Mouse (Mus musculus): ENCODE measurements around the gene Ifit3b. TPM values are rescaled to one million over a fixed set of nuclear protein-coding genes. Genes with fewer than 3 reads are reported as not detected.
"Not testable (repeated sequence)": the region's sequence is repeated elsewhere in the genome, so short reads cannot be mapped to it uniquely, and the experiment has no call there.

Gene Ifit3b
- polyA plus RNA-seq, 1 experiment from 2014 or later: 0.54 TPM

- no peak overlapping the region for H3K4me2 ChIP-seq (ENCODE audit: low read length)
- H3K4me3 ChIP-seq (ENCODE audit: control insufficient read depth in 1 of 2, insufficient read depth in 1 of 2, low read depth in 1 of 2, low read length in 2 of 2): no peak overlapping the region
- H3K27ac ChIP-seq (replicated peaks in 1 of 2; ENCODE audit: control insufficient read depth in 1 of 2, insufficient read depth in 1 of 2, low read depth in 2 of 2, low read length in 2 of 2): no peak overlapping the region
- no peaks in the 10 kb centered on the region for H3K27me3 ChIP-seq (ENCODE audit: control insufficient read depth, insufficient read depth, low read length)
- no peaks in the 10 kb centered on the region for H3K9me3 ChIP-seq (ENCODE audit: control insufficient read depth, low read length)
- H3K36me3 ChIP-seq (ENCODE audit: control insufficient read depth, insufficient read depth, low read length): peaks cover 16% of the 10 kb centered on the region
- ATAC-seq (ENCODE audit: insufficient number of reproducible peaks, insufficient read depth, low FRiP score, low read depth): no peak
- 56% methylated on average over 1 of the region's 1 CpGs for WGBS
- H3K9ac ChIP-seq (ENCODE audit: low read length): no peak overlapping the region
- no peaks in the 10 kb centered on the region for H3K4me1 ChIP-seq (ENCODE audit: control insufficient read depth in 2 of 2, insufficient read depth in 2 of 2, low read length in 2 of 2)
These were observed 30.6 kb upstream of the Ifit3b start for GRCm38 (mm10) chr19:34577121-34577520.

- not testable (repeated sequence) for H3K36me3 ChIP-seq (ENCODE audit: control insufficient read depth, insufficient read depth, low read length); ATAC-seq (ENCODE audit: insufficient number of reproducible peaks, insufficient read depth, low FRiP score, low read depth); H3K27me3 ChIP-seq (ENCODE audit: control insufficient read depth, insufficient read depth, low read length); H3K4me2 ChIP-seq (ENCODE audit: low read length); H3K9me3 ChIP-seq (ENCODE audit: control insufficient read depth, low read length); H3K27ac ChIP-seq (replicated peaks in 1 of 2; ENCODE audit: control insufficient read depth in 1 of 2, insufficient read depth in 1 of 2, low read depth in 2 of 2, low read length in 2 of 2); H3K4me1 ChIP-seq (ENCODE audit: control insufficient read depth in 2 of 2, insufficient read depth in 2 of 2, low read length in 2 of 2); H3K4me3 ChIP-seq (ENCODE audit: control insufficient read depth in 1 of 2, insufficient read depth in 1 of 2, low read depth in 1 of 2, low read length in 2 of 2); H3K9ac ChIP-seq (ENCODE audit: low read length)
- 71% methylated on average over 2 of the region's 2 CpGs for WGBS
These were observed 25.1 kb upstream of the Ifit3b start for GRCm38 (mm10) chr19:34582696-34583095.

- H3K27me3 ChIP-seq (ENCODE audit: control insufficient read depth, insufficient read depth, low read length); H3K9me3 ChIP-seq (ENCODE audit: control insufficient read depth, low read length); H3K4me1 ChIP-seq (ENCODE audit: control insufficient read depth in 2 of 2, insufficient read depth in 2 of 2, low read length in 2 of 2); H3K27ac ChIP-seq (replicated peaks in 1 of 2; ENCODE audit: control insufficient read depth in 1 of 2, insufficient read depth in 1 of 2, low read depth in 2 of 2, low read length in 2 of 2); H3K9ac ChIP-seq (ENCODE audit: low read length); H3K36me3 ChIP-seq (ENCODE audit: control insufficient read depth, insufficient read depth, low read length); H3K4me3 ChIP-seq (ENCODE audit: control insufficient read depth in 1 of 2, insufficient read depth in 1 of 2, low read depth in 1 of 2, low read length in 2 of 2); H3K4me2 ChIP-seq (ENCODE audit: low read length); ATAC-seq (ENCODE audit: insufficient number of reproducible peaks, insufficient read depth, low FRiP score, low read depth): not testable (repeated sequence)
- WGBS: 30% methylated on average over 2 of the region's 2 CpGs
These were observed 24.5 kb upstream of the Ifit3b start, which contains the start of gene Ifit3 for GRCm38 (mm10) chr19:34583126-34583766. Ifit3 (plus strand) TSS chr19:34583531.

GRCm38 (mm10) chr19:34585740-34586458 is 21.9 kb upstream of the Ifit3b start:
- H3K4me1 ChIP-seq (ENCODE audit: control insufficient read depth in 2 of 2, insufficient read depth in 2 of 2, low read length in 2 of 2); H3K27ac ChIP-seq (replicated peaks in 1 of 2; ENCODE audit: control insufficient read depth in 1 of 2, insufficient read depth in 1 of 2, low read depth in 2 of 2, low read length in 2 of 2); H3K9me3 ChIP-seq (ENCODE audit: control insufficient read depth, low read length); H3K4me2 ChIP-seq (ENCODE audit: low read length); ATAC-seq (ENCODE audit: insufficient number of reproducible peaks, insufficient read depth, low FRiP score, low read depth); H3K27me3 ChIP-seq (ENCODE audit: control insufficient read depth, insufficient read depth, low read length); H3K36me3 ChIP-seq (ENCODE audit: control insufficient read depth, insufficient read depth, low read length); H3K4me3 ChIP-seq (ENCODE audit: control insufficient read depth in 1 of 2, insufficient read depth in 1 of 2, low read depth in 1 of 2, low read length in 2 of 2); H3K9ac ChIP-seq (ENCODE audit: low read length): not testable (repeated sequence)
- 70% methylated on average over 5 of the region's 5 CpGs for WGBS

GRCm38 (mm10) chr19:34587898-34588692 is 19.7 kb upstream of the Ifit3b start:
- not testable (repeated sequence) for H3K4me2 ChIP-seq (ENCODE audit: low read length); H3K27me3 ChIP-seq (ENCODE audit: control insufficient read depth, insufficient read depth, low read length); H3K4me3 ChIP-seq (ENCODE audit: control insufficient read depth in 1 of 2, insufficient read depth in 1 of 2, low read depth in 1 of 2, low read length in 2 of 2); H3K36me3 ChIP-seq (ENCODE audit: control insufficient read depth, insufficient read depth, low read length); H3K9me3 ChIP-seq (ENCODE audit: control insufficient read depth, low read length); ATAC-seq (ENCODE audit: insufficient number of reproducible peaks, insufficient read depth, low FRiP score, low read depth); H3K27ac ChIP-seq (replicated peaks in 1 of 2; ENCODE audit: control insufficient read depth in 1 of 2, insufficient read depth in 1 of 2, low read depth in 2 of 2, low read length in 2 of 2); H3K9ac ChIP-seq (ENCODE audit: low read length); H3K4me1 ChIP-seq (ENCODE audit: control insufficient read depth in 2 of 2, insufficient read depth in 2 of 2, low read length in 2 of 2)
- WGBS: 66% methylated on average over 6 of the region's 12 CpGs

GRCm38 (mm10) chr19:34588959-34589358 is 18.8 kb upstream of the Ifit3b start:
- no peak overlapping the region for H3K4me3 ChIP-seq (ENCODE audit: control insufficient read depth in 1 of 2, insufficient read depth in 1 of 2, low read depth in 1 of 2, low read length in 2 of 2)
- no peaks in the 10 kb centered on the region for H3K36me3 ChIP-seq (ENCODE audit: control insufficient read depth, insufficient read depth, low read length)
- H3K27ac ChIP-seq (replicated peaks in 1 of 2; ENCODE audit: control insufficient read depth in 1 of 2, insufficient read depth in 1 of 2, low read depth in 2 of 2, low read length in 2 of 2): no peak overlapping the region
- H3K9ac ChIP-seq (ENCODE audit: low read length): no peak overlapping the region
- H3K9me3 ChIP-seq (ENCODE audit: control insufficient read depth, low read length): no peaks in the 10 kb centered on the region
- ATAC-seq (ENCODE audit: insufficient number of reproducible peaks, insufficient read depth, low FRiP score, low read depth): no peak
- H3K4me2 ChIP-seq (ENCODE audit: low read length): no peak overlapping the region
- H3K4me1 ChIP-seq (ENCODE audit: control insufficient read depth in 2 of 2, insufficient read depth in 2 of 2, low read length in 2 of 2): peaks cover 0 to 3% of the 10 kb centered on the region in 2 experiments; a peak in 2 of 4 replicates
- H3K27me3 ChIP-seq (ENCODE audit: control insufficient read depth, insufficient read depth, low read length): no peaks in the 10 kb centered on the region

- ATAC-seq (ENCODE audit: insufficient number of reproducible peaks, insufficient read depth, low FRiP score, low read depth): no peak
These were observed 14.3 kb upstream of the Ifit3b start for GRCm38 (mm10) chr19:34593456-34593855.

More at GRCm38 (mm10) chr19:34593456-34593855, 14.3 kb upstream of the Ifit3b start:
- Histone ChIP-seq H3K9ac (ENCODE audit: low read length) (no peak overlapping the region), H3K9me3 (ENCODE audit: control insufficient read depth, low read length) (no peaks in the 10 kb centered on the region), H3K36me3 (ENCODE audit: control insufficient read depth, insufficient read depth, low read length) (no peaks in the 10 kb centered on the region), H3K4me3 (ENCODE audit: control insufficient read depth in 1 of 2, insufficient read depth in 1 of 2, low read depth in 1 of 2, low read length in 2 of 2) (no peak overlapping the region), H3K27ac (replicated peaks in 1 of 2; ENCODE audit: control insufficient read depth in 1 of 2, insufficient read depth in 1 of 2, low read depth in 2 of 2, low read length in 2 of 2) (no peak overlapping the region), H3K27me3 (ENCODE audit: control insufficient read depth, insufficient read depth, low read length) (no peaks in the 10 kb centered on the region), H3K4me1 (ENCODE audit: control insufficient read depth in 2 of 2, insufficient read depth in 2 of 2, low read length in 2 of 2) (peaks cover 4 to 10% of the 10 kb centered on the region in 2 experiments; a peak in 2 of 4 replicates), H3K4me2 (ENCODE audit: low read length) (no peak overlapping the region)
- WGBS: 88% methylated on average over 2 of the region's 2 CpGs
